Mouse (Mus musculus): ENCODE measurements around the gene Svip. TPM values are rescaled to one million over a fixed set of nuclear protein-coding genes. Genes with fewer than 3 reads are reported as not detected.

Gene Svip
- polyA plus RNA-seq, 1 experiment from 2014 or later = 13.1 TPM

GRCm38 (mm10) chr7:51972252-51972855, 33.5 kb downstream of the Svip start:
- WGBS = 33% methylated on average over 6 of the region's 6 CpGs
- Histone ChIP-seq H3K9ac (replicated peaks; ENCODE audit: low read depth, low read length) (no peak overlapping the region), H3K27ac (ENCODE audit: low read length) (no peak overlapping the region), H3K4me2 (replicated peaks; ENCODE audit: low read depth, low read length) (no peak overlapping the region), H3K36me3 (ENCODE audit: control insufficient read depth, insufficient read depth, low read length) (no peaks in the 10 kb centered on the region), H3K9me3 (ENCODE audit: control insufficient read depth, low read depth, low read length) (no peaks in the 10 kb centered on the region), H3K4me1 (ENCODE audit: control insufficient read depth, insufficient read depth, low read length) (no peaks in the 10 kb centered on the region), H3K27me3 (ENCODE audit: control insufficient read depth, insufficient read depth, low read length) (no peaks in the 10 kb centered on the region), H3K4me3 (ENCODE audit: low read depth, low read length) (no peak overlapping the region)
- ATAC-seq (ENCODE audit: insufficient number of reproducible peaks, insufficient read depth, low FRiP score, low read depth) = no peak; the same call in 1 of the 2 replicates

GRCm38 (mm10) chr7:51969379-51969778, 36.4 kb downstream of the Svip start:
- H3K27me3 ChIP-seq (ENCODE audit: control insufficient read depth, insufficient read depth, low read length) = no peaks in the 10 kb centered on the region
- no peaks in the 10 kb centered on the region for H3K4me1 ChIP-seq (ENCODE audit: control insufficient read depth, insufficient read depth, low read length)
- no peaks in the 10 kb centered on the region for H3K36me3 ChIP-seq (ENCODE audit: control insufficient read depth, insufficient read depth, low read length)
- no peak overlapping the region for H3K9ac ChIP-seq (replicated peaks; ENCODE audit: low read depth, low read length)
- H3K27ac ChIP-seq (ENCODE audit: low read length) = no peak overlapping the region
- no peak overlapping the region for H3K4me3 ChIP-seq (ENCODE audit: low read depth, low read length)
- ATAC-seq (ENCODE audit: insufficient number of reproducible peaks, insufficient read depth, low FRiP score, low read depth) = no peak
- no peaks in the 10 kb centered on the region for H3K9me3 ChIP-seq (ENCODE audit: control insufficient read depth, low read depth, low read length)
- H3K4me2 ChIP-seq (replicated peaks; ENCODE audit: low read depth, low read length) = no peak overlapping the region

GRCm38 (mm10) chr7:51967581-51967980, 38.2 kb downstream of the Svip start:
- H3K4me1 ChIP-seq (ENCODE audit: control insufficient read depth, insufficient read depth, low read length) = no peaks in the 10 kb centered on the region
- H3K4me2 ChIP-seq (replicated peaks; ENCODE audit: low read depth, low read length) = no peak overlapping the region
- H3K27ac ChIP-seq (ENCODE audit: low read length) = no peak overlapping the region
- ATAC-seq (ENCODE audit: insufficient number of reproducible peaks, insufficient read depth, low FRiP score, low read depth) = no peak
- no peaks in the 10 kb centered on the region for H3K27me3 ChIP-seq (ENCODE audit: control insufficient read depth, insufficient read depth, low read length)
- 89% methylated on average over 4 of the region's 4 CpGs for WGBS
- H3K9ac ChIP-seq (replicated peaks; ENCODE audit: low read depth, low read length) = no peak overlapping the region
- H3K4me3 ChIP-seq (ENCODE audit: low read depth, low read length) = no peak overlapping the region
- H3K36me3 ChIP-seq (ENCODE audit: control insufficient read depth, insufficient read depth, low read length) = no peaks in the 10 kb centered on the region
- H3K9me3 ChIP-seq (ENCODE audit: control insufficient read depth, low read depth, low read length) = no peaks in the 10 kb centered on the region

- ATAC-seq (ENCODE audit: insufficient number of reproducible peaks, insufficient read depth, low FRiP score, low read depth) = no peak
- WGBS = 78% methylated on average over 7 of the region's 7 CpGs
- no peaks in the 10 kb centered on the region for H3K4me1 ChIP-seq (ENCODE audit: control insufficient read depth, insufficient read depth, low read length)
Observed at GRCm38 (mm10) chr7:51964681-51965080, 41.1 kb downstream of the Svip start.

GRCm38 (mm10) chr7:51962219-51962952, 43.4 kb downstream of the Svip start:
- no peak overlapping the region for H3K9ac ChIP-seq (replicated peaks; ENCODE audit: low read depth, low read length)
- no peak overlapping the region for H3K4me2 ChIP-seq (replicated peaks; ENCODE audit: low read depth, low read length)
- H3K27me3 ChIP-seq (ENCODE audit: control insufficient read depth, insufficient read depth, low read length) = no peaks in the 10 kb centered on the region
- no peak overlapping the region for H3K4me3 ChIP-seq (ENCODE audit: low read depth, low read length)
- no peaks in the 10 kb centered on the region for H3K9me3 ChIP-seq (ENCODE audit: control insufficient read depth, low read depth, low read length)
- ATAC-seq (ENCODE audit: insufficient number of reproducible peaks, insufficient read depth, low FRiP score, low read depth) = no peak
- no peaks in the 10 kb centered on the region for H3K36me3 ChIP-seq (ENCODE audit: control insufficient read depth, insufficient read depth, low read length)
- H3K27ac ChIP-seq (ENCODE audit: low read length) = no peak overlapping the region
- no peaks in the 10 kb centered on the region for H3K4me1 ChIP-seq (ENCODE audit: control insufficient read depth, insufficient read depth, low read length)
- 84% methylated on average over 10 of the region's 10 CpGs for WGBS

More at GRCm38 (mm10) chr7:51964681-51965080, 41.1 kb downstream of the Svip start:
- Histone ChIP-seq H3K9ac (replicated peaks; ENCODE audit: low read depth, low read length) (no peak overlapping the region), H3K4me2 (replicated peaks; ENCODE audit: low read depth, low read length) (no peak overlapping the region), H3K4me3 (ENCODE audit: low read depth, low read length) (no peak overlapping the region), H3K9me3 (ENCODE audit: control insufficient read depth, low read depth, low read length) (no peaks in the 10 kb centered on the region), H3K36me3 (ENCODE audit: control insufficient read depth, insufficient read depth, low read length) (no peaks in the 10 kb centered on the region), H3K27me3 (ENCODE audit: control insufficient read depth, insufficient read depth, low read length) (no peaks in the 10 kb centered on the region), H3K27ac (ENCODE audit: low read length) (no peak overlapping the region)

- ATAC-seq (ENCODE audit: insufficient number of reproducible peaks, insufficient read depth, low FRiP score, low read depth) = no peak
- Histone ChIP-seq H3K27ac (ENCODE audit: low read length) (no peak overlapping the region), H3K9ac (replicated peaks; ENCODE audit: low read depth, low read length) (no peak overlapping the region), H3K4me1 (ENCODE audit: control insufficient read depth, insufficient read depth, low read length) (no peaks in the 10 kb centered on the region), H3K27me3 (ENCODE audit: control insufficient read depth, insufficient read depth, low read length) (no peaks in the 10 kb centered on the region), H3K36me3 (ENCODE audit: control insufficient read depth, insufficient read depth, low read length) (no peaks in the 10 kb centered on the region), H3K9me3 (ENCODE audit: control insufficient read depth, low read depth, low read length) (no peaks in the 10 kb centered on the region), H3K4me3 (ENCODE audit: low read depth, low read length) (no peak overlapping the region), H3K4me2 (replicated peaks; ENCODE audit: low read depth, low read length) (no peak overlapping the region)
- 54% methylated on average over 6 of the region's 6 CpGs for WGBS
Observed at GRCm38 (mm10) chr7:51960698-51961374, 45.0 kb downstream of the Svip start.

- Histone ChIP-seq H3K4me3 (ENCODE audit: low read depth, low read length) (no peak overlapping the region), H3K27ac (ENCODE audit: low read length) (no peak overlapping the region), H3K4me2 (replicated peaks; ENCODE audit: low read depth, low read length) (no peak overlapping the region), H3K27me3 (ENCODE audit: control insufficient read depth, insufficient read depth, low read length) (no peaks in the 10 kb centered on the region), H3K9ac (replicated peaks; ENCODE audit: low read depth, low read length) (no peak overlapping the region), H3K9me3 (ENCODE audit: control insufficient read depth, low read depth, low read length) (no peaks in the 10 kb centered on the region), H3K36me3 (ENCODE audit: control insufficient read depth, insufficient read depth, low read length) (no peaks in the 10 kb centered on the region), H3K4me1 (ENCODE audit: control insufficient read depth, insufficient read depth, low read length) (no peaks in the 10 kb centered on the region)
- ATAC-seq (ENCODE audit: insufficient number of reproducible peaks, insufficient read depth, low FRiP score, low read depth) = no peak
Observed at GRCm38 (mm10) chr7:51957766-51958165, 48.1 kb downstream of the Svip start.

- H3K36me3 ChIP-seq (ENCODE audit: control insufficient read depth, insufficient read depth, low read length) = no peaks in the 10 kb centered on the region
- H3K27me3 ChIP-seq (ENCODE audit: control insufficient read depth, insufficient read depth, low read length) = no peaks in the 10 kb centered on the region
- H3K9me3 ChIP-seq (ENCODE audit: control insufficient read depth, low read depth, low read length) = no peaks in the 10 kb centered on the region
- ATAC-seq (ENCODE audit: insufficient number of reproducible peaks, insufficient read depth, low FRiP score, low read depth) = no peak
- no peaks in the 10 kb centered on the region for H3K4me1 ChIP-seq (ENCODE audit: control insufficient read depth, insufficient read depth, low read length)
- no peak overlapping the region for H3K9ac ChIP-seq (replicated peaks; ENCODE audit: low read depth, low read length)
- WGBS = 58% methylated on average over 9 of the region's 9 CpGs
- H3K27ac ChIP-seq (ENCODE audit: low read length) = no peak overlapping the region
- H3K4me3 ChIP-seq (ENCODE audit: low read depth, low read length) = no peak overlapping the region
- H3K4me2 ChIP-seq (replicated peaks; ENCODE audit: low read depth, low read length) = no peak overlapping the region
Observed at GRCm38 (mm10) chr7:51955424-51956041, 50.3 kb downstream of the Svip start.

Data from stomach, embryonic 14.5 days (tissue).